Mouse (Mus musculus) cortical plate, adult 2 months (tissue): Measurements from ENCODE around the gene Ajuba. TPM values are rescaled to one million over a fixed set of nuclear protein-coding genes. Genes with fewer than 3 reads are reported as not detected.

Experiments
- H3K27ac ChIP-seq: fragments of 200-500 bp; 2 replicates; pipeline ENCODE4 v1.5.1; 2012; ENCODE audit warnings: low read length, control low read depth, inconsistent platforms; ENCODE audit not compliant: insufficient read depth
- H3K4me1 ChIP-seq: fragments of 200-500 bp; 2 replicates; pipeline ENCODE4 v1.6.1; 2011; ENCODE audit warnings: low read length; ENCODE audit not compliant: control insufficient read depth, insufficient read depth
- H3K4me3 ChIP-seq: fragments of 200-500 bp; 2 replicates; pipeline ENCODE4 v1.5.1; 2011; ENCODE audit warnings: mild to moderate bottlenecking, low read length, control low read depth; ENCODE audit not compliant: insufficient read depth
- CTCF ChIP-seq: fragments of 200-500 bp; IDR thresholded peaks from 2 replicates; pipeline ENCODE4 v1.5.1; 2011; ENCODE audit warnings: mild to moderate bottlenecking, control low read depth, low read length; ENCODE audit not compliant: insufficient read depth; ENCODE audit errors: extremely low read depth
- POLR2A ChIP-seq: fragments of 200-500 bp; IDR thresholded peaks from 2 replicates; pipeline ENCODE4 v1.6.1; 2011; ENCODE audit warnings: mild to moderate bottlenecking, low read length, control low read depth; ENCODE audit not compliant: insufficient read depth; ENCODE audit errors: extremely low read depth
- polyA plus RNA-seq: library from polyadenylated mRNA; depleted of rRNA; stranded (reverse); fragments of >200 nt; gene quantifications from 2 replicates; pipeline ENCODE4 v1.2.3, GENCODE M21; 2012

The Ajuba gene
- polyA plus RNA-seq, 1 experiment, result 3.0 TPM

DNA sequence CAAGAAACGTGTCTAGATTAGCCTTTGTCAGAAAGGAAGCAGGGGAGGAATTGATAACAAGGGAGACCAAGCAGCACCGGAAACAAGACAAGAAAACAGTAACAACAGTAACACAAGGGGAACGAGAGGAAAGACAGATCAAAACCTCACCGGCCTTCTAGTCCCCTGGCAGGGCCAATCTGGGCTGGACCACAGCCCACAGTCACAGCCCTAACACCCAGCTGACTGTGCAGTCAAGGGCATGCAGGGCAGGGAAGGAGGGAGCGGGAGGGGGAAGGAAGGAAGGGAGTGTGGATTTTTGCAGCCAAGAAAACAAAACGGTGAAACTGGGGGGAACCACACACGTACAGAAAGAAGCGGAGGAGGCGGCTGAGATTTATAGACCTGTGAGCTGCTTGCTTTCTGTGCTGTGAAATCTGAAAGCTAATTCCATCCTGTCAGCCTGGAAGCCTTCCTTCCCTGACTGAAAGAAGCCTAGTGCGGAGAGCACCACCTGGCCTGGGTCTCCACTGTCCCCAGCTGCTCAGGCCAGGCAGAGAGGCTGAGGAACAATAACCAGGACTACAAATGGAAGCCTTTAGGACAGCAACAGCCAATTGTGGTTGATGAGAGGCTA is 15.1 kb upstream of the Ajuba start:
- Histone ChIP-seq H3K4me3 (no peak overlapping the region), H3K27ac (peak overlapping the region; percentile 55), H3K4me1 (peaks cover 6% of the 10 kb centered on the region)
- no peak for TF ChIP-seq POLR2A
- TF ChIP-seq CTCF, result no peak

DNA sequence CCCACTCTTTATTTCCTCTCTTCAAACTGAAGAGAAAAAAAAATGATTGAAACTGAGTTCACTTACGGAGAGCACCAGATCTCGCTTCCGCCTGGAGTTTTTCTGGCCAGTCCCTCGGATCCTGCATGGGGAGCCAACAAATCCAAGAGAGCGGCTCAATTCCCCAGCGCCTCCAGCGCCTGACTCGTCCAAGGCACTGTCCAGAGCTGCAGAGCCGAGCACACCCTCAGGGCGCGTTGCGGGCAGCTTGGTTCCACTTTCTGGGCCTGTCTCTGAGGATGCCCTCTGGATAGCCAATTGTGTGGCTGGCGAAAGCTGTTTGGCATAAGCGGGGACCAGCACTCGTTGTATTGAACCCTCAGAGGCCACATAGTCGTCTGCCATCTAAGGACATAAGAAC is 13.7 kb upstream of the Ajuba start:
- no peak overlapping the region for H3K4me3 ChIP-seq
- TF ChIP-seq POLR2A, result no peak
- no peak for TF ChIP-seq CTCF
- peaks cover 6% of the 10 kb centered on the region for H3K4me1 ChIP-seq
- no peak overlapping the region for H3K27ac ChIP-seq

DNA sequence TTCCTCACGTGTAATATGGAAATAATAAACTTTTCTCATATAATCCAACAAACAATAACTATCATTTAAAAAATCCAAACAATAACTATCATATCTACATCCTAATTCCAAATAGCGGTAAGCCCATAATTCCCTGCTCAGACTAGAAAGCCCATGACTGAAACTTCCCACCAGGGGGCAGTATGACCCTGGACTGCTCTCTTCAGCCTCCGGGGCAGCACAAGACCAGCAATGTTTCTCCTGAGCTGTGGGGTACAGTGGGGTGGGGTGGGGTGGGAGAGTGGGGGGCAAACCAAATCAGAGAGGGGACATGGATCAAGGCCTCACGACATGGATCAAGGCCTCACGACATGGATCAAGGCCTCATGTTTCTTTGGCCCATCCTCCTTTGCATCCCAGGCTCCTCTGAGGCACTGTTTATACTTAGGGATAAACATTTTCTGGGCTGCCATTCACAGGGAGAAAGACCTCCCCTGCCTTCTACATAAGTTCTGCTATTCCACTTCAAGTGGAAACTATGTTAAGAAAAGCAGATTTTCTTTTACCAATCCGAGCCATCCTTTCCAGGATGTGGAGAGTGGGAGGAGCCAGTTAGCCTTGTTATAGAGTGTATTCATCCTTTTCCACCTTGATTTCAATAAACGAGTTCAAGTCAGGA is 6.5 kb upstream of the Ajuba start:
- H3K4me3 ChIP-seq, result no peak overlapping the region
- TF ChIP-seq CTCF (peak; percentile 59), POLR2A (no peak)
- H3K4me1 ChIP-seq, result no peaks in the 10 kb centered on the region
- H3K27ac ChIP-seq, result no peak overlapping the region

DNA sequence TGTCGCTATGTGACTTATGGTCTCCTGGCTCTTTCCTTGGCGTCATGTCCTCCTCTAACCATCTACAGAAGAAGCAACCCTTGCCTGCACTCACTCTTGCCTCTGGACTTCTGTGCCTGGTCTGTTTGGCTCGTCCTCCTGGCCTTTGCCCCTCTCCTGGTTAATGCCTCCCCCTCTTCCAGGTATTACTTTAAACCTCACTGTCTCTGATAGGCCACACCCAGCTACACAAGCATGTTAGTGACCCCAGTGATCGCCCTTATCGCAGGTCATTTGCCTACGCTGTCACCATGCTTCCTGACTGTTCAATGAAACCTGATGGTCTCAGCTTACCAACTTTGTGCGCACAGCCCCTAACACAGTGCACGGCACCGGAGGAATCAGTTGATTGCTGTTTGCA is 5.2 kb upstream of the Ajuba start:
- Histone ChIP-seq H3K27ac (no peak overlapping the region), H3K4me1 (no peaks in the 10 kb centered on the region), H3K4me3 (no peak overlapping the region)
- no peak for TF ChIP-seq CTCF

DNA sequence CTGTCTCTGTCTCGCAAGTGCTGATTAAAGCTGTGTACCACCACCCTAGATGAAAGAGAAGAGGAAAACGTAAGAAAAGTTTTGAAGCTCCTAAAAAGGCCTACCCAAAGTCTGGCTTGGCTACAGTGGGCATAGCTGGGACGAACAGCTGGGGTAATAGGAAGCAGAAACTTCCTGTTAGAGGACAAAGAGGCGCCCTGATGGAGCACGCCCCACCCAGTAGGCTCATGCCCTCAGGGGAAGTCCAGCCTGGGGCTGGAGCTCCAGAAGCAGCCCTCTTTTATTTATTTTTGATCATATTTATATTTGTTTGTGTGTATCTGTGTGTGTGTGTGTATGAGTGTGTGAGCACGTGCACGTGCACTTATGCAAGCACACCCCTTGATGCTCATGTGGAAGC is 2.3 kb upstream of the Ajuba start:
- no peak for TF ChIP-seq POLR2A
- no peaks in the 10 kb centered on the region for H3K4me1 ChIP-seq
- H3K27ac ChIP-seq, result no peak overlapping the region

DNA sequence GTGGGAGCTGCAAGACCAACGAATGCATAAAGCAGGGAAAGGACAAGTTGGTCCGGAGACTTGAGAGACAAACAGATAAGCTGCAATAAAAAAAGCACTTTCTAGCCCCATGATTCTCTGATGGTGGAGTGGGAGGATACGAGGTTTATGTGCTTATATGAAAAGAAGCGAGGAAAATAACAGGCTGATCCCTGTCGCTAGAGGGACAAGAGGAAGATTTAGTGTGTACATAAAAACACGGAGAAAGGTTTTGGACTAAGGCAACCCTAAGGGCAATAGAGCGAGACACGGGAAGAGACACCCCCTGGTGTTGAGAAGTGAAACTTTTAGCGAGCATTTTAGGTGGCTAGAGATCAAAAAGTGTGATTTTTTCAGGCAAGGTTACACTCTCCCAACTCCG is 705 bp upstream of the Ajuba start:
- TF ChIP-seq POLR2A, result no peak
- peak; percentile 39 for TF ChIP-seq CTCF
- Histone ChIP-seq H3K4me3 (peak overlapping the region; percentile 37), H3K27ac (no peak overlapping the region; the same call in 1 of the 2 replicates), H3K4me1 (no peaks in the 10 kb centered on the region)

More for the DNA sequence above, 2.3 kb upstream of the Ajuba start:
- no peak overlapping the region for H3K4me3 ChIP-seq

DNA sequence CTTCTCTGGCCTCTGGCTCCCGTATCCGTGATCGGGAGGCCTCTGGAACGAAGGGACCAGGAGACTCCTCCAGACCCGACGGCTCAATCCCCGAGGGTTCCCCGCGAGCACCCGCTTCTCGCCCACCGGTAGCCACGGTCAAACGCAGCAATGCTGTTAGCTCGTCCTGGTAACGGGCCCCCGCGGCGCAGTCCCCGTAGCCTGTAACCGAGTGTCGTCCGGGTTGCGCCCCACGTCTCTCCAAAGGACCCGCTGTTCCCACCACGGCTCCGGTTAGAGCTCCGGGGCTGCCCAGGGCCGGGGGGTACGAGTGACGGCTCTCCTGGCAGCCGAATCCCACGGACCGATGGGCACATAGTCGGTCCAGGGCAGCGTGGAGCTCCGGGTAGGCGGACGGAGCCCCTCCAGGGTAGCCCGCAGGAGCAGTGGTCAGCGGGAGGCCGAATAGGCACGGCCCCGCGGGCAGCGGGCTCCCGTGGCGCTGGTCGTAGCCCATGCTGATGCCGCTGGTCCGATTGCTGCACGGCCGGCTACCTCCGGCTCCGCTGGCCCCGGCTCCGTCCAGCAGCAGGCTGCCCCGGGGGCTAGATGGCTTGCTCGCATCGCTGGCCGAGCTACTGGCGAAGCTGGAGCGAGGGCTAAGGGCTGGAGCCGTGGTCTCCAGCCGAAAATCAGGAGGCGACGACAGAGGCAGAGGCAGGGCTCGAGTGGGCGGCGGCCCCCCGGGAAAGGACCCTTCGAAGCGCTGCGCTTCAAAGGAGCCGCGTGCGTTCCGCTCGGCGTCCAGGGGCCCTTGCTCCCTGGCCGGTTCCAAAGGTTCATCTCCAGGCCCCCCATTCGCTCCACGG is 893 bp downstream of the Ajuba start:
- TF ChIP-seq POLR2A (no peak), CTCF (no peak)
- Histone ChIP-seq H3K4me1 (no peaks in the 10 kb centered on the region), H3K4me3 (peak overlapping the region; percentile 37; the same call in 1 of the 2 replicates), H3K27ac (no peak overlapping the region)

DNA sequence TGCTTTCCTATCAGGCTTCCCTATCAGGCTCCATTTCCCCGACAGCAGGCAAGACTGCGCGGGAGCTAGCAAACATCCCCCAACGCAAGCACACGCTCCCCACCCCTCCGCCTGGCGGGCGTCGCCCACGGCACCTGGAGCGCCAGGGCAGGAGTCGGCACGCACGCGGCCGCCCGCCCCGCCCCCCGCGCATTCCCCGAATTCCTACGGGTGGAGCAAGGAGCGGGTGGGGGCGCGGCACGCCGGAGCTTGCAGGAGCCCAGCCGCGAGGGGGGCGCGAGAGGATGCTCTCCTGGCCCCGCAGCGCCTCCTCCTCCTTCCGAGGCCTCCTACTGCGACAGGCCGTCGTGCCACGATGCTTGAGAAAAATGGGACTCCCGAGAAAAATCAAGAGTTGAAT is 1.7 kb downstream of the Ajuba start:
- Histone ChIP-seq H3K4me3 (no peak overlapping the region), H3K27ac (no peak overlapping the region), H3K4me1 (no peaks in the 10 kb centered on the region)
- TF ChIP-seq CTCF (no peak), POLR2A (no peak)

DNA sequence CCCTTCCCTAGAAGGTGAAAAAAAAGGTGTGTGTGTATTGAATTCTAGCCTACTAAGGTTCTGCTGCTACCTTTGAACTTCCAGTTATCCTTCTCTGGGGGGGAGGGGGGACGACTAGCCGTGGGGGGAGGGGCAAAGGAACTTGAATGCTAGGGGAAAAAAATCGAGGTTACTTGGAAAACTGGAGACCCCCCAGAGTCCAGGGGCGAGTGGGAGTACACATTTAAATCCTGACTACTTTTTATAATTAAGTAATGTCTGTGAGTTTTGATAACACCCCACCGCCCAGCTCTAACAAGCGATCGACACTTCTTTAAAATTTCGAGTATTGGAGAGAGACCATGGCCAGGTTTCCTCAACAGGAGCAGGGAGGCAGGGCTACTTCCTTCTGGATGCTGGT is 2.3 kb downstream of the Ajuba start:
- Histone ChIP-seq H3K4me1 (no peaks in the 10 kb centered on the region), H3K27ac (no peak overlapping the region), H3K4me3 (no peak overlapping the region)
- TF ChIP-seq CTCF (no peak), POLR2A (no peak)

DNA sequence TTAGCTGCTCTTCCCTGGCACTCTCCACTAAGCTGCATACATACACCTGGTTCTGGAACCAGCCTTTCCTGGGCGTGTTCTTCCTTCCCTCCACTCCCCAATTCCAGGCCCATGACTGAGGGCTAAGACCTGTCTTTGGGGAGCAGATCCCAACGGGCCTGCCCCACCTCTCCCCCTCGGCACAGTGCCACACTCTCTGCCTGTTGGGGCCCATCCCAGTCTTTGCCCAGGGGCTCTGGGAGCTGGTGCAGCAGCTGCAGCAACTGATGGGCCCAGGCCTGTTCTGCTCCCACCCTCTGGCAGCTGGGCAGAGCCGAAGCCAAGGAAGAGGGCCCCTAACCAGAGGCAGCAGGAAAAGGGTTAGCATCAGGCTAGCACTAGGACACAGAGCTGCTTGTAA is 3.1 kb downstream of the Ajuba start:
- Histone ChIP-seq H3K4me1 (no peaks in the 10 kb centered on the region), H3K27ac (no peak overlapping the region), H3K4me3 (no peak overlapping the region)
- TF ChIP-seq POLR2A (no peak), CTCF (no peak)
